Mouse (Mus musculus): ENCODE results near the gene Ubr3.

Gene Ubr3

DNA sequence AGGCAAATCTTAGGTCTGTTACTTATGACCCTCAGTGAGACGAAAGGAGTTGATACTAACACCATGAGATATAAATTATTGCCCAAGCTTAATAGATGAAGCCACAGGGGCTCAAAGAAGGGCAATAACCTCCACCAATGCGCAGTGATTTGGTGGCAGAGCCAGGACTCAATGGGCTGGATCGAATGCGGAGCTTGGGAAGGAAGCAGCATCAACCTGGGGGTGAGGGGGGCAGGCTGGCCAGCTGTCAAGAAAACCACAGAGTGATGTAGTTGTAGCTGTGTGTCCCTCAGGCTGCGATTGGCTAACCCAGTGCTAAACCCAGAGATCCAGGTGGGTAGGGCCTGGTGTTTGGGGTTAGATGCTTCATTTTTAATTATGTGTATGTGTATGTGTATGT, 137.8 kb downstream of the Ubr3 start:
- no peak for DNase-seq (ENCODE audit: low spot score)

DNA sequence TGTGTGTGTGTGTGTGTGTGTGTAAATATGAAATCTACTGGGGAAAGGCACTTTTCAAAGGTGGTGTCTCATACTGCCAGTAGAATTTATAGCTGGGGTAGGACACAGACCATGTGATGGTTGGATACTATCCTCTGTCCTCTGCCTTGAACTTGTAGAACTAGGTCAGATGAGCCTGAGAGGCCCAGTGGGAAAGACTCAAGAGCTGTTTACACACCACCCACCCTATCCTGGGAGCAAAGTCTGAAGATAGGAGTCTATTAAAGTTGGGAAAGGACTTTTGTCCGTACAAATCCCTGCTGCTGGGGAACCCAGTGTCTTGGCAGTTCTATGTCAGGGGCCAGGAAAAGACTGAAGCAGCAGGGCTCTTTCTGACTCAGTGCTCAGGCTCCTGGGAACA, 138.3 kb downstream of the Ubr3 start:
- no peak for DNase-seq (ENCODE audit: low spot score)

GRCm38 (mm10) chr2:70037221-70037620, 140.2 kb downstream of the Ubr3 start:
- DNase-seq (ENCODE audit: low spot score) = no peak

DNA sequence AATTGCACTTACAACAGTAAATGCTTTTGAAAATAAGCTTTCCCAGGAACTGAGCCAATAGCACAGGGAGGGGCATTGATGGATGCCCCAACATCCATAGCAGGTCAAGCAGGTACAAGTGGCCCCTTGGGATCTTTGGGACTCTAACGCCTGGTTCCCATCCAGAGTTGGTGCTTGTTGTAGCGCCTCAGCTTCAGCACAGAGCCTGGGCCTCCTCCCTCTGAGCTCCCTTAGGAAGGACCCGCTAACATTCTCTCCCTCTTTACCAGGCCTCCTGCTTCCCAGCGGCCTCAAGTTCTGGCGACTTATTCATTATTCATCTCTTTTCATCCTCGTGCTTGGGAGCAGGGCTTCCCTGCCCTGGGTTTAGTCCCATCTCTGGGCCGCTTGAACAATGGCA, 141.7 kb downstream of the Ubr3 start, which contains the start of gene Myo3b:
TSS of gene Myo3b (plus strand) at position 375 of the 400 bp plus-strand sequence.
- DNase-seq (ENCODE audit: low spot score) = no peak

GRCm38 (mm10) chr2:70044466-70044865, 147.4 kb downstream of the Ubr3 start:
- DNase-seq (ENCODE audit: low spot score) = peak; percentile 64

DNA sequence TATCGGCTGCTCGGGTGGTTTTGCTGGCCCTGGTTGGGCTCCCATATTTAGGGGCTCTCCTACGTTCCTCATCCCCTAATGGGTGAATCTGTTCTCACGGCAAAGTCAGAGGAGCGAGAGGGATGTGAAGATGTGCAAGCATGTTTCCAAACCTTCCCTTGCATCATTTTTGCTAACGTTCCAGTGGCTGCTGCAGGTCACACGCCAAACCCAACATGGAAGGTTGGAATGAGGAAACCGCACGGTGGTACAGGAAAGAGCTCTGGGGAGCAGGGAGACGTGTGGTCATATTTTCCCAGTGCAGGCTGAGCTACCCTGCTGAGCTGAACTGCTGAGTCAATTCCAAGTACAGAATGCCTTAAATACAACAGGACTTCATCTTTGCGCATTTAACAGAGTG, 150.8 kb downstream of the Ubr3 start:
- DNase-seq (ENCODE audit: low spot score) = no peak

DNA sequence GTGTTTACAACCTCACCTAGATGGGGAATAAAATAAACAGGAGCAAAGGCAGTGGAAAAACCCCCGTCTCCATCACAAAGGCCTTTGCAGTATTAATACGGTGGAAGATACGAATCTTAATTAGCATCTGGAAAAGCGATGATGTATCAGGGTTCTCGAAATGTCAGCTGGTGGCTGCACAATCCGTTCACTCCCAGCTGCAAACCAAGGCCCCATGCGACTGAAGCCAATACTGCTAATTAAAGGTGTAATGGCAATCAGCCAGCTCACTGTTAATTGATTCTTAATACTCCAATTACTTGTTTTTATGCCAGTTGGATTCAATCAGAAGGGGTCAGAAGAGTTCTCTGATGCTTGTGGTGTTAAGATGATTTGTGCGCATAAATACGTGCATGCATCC, 156.8 kb downstream of the Ubr3 start:
- no peak for DNase-seq (ENCODE audit: low spot score)

GRCm38 (mm10) chr2:70058201-70058600, 161.2 kb downstream of the Ubr3 start:
- no peak for DNase-seq (ENCODE audit: low spot score)

GRCm38 (mm10) chr2:70060359-70061345, 163.6 kb downstream of the Ubr3 start:
- DNase-seq (ENCODE audit: low spot score) = no peak

DNA sequence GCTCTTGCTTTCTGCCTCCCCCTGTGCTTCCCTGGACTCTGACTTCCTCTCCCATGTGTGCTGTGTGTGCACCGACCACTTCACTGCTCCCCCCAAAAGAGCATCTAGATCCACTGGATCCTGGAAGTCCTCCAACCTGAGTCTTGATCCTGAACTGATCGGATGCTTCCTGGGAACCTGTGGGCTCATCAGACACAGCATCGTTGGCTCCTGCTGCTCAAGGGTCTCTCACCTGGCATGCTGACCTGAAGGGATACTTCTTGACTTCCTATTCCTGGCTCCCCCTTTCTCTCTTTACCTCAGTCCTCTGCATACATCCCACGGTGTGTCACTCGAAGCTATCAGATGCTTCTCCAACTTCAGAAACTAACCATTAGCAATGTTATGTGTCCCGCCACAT, 168.1 kb downstream of the Ubr3 start:
- DNase-seq (ENCODE audit: low spot score) = no peak

DNA sequence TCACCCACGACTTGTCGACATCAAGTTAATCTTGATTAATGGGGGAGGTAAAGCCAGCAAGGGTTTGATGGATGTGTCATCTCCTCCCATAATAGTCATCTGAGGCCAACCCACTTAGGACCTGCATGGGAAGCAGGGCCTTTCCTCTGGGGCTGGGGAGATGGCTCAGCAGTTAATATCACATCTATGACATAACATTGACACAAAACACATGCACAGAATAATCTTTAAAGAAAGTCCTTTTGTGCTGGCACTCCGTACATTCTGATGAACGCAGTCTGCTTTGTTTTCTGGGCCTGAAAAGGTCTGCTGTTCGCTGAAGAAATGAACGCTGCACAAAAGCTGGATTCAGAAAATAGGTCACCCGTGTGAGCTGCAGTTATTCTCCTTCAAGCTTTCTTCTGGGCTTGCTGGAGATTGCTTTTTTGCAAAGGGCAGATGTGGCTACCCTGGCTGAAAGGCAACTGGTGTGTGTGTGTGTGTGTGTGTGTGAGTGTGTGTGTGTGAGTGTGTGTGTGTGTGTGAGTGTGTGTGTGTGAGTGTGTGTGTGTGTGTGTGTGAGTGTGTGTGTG, 168.8 kb downstream of the Ubr3 start:
- DNase-seq (ENCODE audit: low spot score) = peak; percentile 65

- DNase-seq (ENCODE audit: low spot score) = peak; percentile 17
Measured at GRCm38 (mm10) chr2:70066338-70067022, 169.4 kb downstream of the Ubr3 start.

GRCm38 (mm10) chr2:70069861-70070260, 172.8 kb downstream of the Ubr3 start:
- no peak for DNase-seq (ENCODE audit: low spot score)

Measured in retina, embryonic 14.5 days (tissue).